Mouse (Mus musculus) left cerebral cortex, postnatal 10 days (tissue): ENCODE measurements around the gene Arhgap19. TPM values are rescaled to one million over a fixed set of nuclear protein-coding genes. Genes with fewer than 3 reads are reported as not detected.
"Not testable (repeated sequence)": the region's sequence is repeated elsewhere in the genome, so short reads cannot be mapped to it uniquely, and the experiment has no call there.

Experiments
- DNase-seq, 2 experiments: peaks; one replicate each; pipeline ENCODE4 v3.0.0; 2021 to 2022; ENCODE audit warnings: low spot score in 2 of 2, mixed read lengths in 1 of 2; ENCODE audit errors: extremely low spot score in 1 of 2
- intact Hi-C: fragments of 180-260 bp; cut with DNase I; formaldehyde crosslinking; loops from one replicate; pipeline ENCODE4 v1.15.1; 2025
- total RNA-seq, 2 experiments: library from RNA; stranded (reverse); gene quantifications; 2 replicates each; pipeline ENCODE4 v1.2.3; 2021

Arhgap19 gene
- total RNA-seq = 1 to 10 TPM; 3.2 to 3.6 TPM

DNA sequence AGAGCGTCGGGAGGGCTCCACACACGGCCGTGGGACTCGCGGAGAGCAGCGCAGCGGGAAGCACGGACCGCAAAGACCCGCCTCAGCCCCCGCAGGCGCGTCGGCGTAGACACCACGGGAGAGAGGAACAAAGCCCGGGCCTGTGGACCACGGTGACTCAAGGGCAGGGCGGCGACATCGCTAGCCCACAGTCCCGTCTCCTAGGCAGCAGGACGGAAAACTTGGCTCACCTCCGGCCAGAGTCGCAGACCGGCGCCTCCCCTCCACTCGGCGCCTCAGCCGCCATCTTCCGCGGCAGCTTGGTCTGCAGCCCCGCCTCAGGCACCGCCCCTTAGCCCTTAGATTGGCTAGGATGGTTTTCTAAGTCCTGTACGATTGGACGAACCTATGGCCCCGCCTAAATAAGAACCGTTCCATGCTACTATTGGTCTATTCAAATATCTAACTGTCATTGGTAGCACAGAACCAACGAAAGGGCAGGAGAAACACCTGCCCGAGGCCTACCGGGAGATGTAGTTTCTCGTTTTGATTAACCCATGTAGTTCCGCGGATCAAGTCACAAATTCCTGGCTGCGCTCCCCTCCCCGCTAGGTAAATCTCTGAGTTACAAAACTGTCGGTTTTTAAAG lies at the start of gene Arhgap19:
Arhgap19 (minus strand) TSS at position 306 of the 628 bp plus-strand sequence.
- intact Hi-C loops = no loop called here
- peak; percentile 94 to 95 for DNase-seq

DNA sequence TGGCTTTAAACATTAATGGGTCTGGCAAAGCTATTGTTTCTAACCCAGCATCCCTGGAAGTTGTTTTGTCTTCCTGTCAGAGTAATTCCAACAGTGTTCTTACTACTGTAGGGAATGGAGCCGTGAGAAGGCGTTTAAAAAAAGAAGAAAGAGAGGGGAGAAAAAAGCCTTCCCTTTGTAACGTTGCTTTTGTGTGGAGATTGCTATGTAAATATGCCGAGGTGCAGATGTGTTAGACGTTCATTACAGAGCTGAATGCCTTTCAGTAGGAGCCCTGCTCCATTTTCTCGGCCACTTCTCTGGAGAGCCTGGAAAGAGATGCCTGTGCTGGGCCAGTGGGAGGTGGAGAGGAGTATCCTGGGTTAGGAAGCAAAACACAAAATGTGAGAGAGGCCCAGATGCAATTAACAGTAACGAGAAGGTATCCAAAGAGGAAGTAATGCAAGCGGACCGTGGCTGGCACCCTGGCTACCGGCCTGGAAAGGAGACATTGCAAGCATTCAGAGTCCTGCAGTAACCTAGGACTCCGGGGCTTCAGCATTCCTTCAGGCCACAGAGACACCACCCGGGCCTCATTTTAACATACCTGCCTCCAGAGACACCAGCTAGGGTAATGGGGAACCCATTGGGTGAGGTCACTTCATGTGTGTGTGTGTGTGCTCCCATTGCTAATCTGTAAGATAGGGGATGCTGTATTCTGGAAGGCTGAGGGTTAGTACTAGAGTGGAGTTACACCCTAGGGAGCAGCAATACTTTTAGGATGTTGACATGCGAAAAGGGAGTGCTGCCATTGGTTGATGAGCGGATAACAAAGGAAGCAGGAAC lies 49.1 kb upstream of the Arhgap19 start:
- intact Hi-C loops = no loop called here
- no peak for DNase-seq

DNA sequence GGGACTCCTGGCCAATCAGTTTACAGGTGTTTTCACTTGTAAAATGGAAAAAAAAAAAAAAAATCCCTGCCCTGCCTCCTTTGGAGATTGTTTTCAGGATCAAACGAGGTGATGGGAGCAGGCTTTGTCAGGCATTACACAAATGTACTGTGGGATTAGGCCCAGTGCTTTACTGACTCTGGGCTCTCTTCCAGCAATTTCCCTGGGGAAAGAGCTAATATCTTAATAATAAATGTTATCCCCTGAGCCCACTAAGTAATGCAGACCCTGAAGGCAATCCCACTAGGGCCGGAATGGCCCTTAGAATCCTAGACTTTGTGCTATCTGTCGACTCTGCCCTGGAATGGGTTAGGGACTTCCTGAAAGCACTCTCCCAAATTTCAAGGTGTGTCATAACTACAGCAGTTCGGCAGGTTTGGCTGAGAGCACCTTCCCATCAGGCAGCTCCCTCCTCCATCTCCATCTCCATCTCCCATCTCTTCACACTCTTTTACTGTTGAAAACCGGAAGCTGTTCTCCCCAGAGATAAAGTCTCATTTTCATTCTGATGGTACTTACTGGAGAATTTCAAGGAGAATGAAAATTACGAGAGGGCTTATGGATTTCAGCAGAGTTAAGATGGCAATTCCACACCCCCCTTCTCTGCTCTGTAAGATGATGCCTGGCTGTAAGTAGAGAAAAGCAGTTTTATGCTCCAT lies 48.3 kb upstream of the Arhgap19 start:
- intact Hi-C loops = no loop called here
- no peak for DNase-seq

DNA sequence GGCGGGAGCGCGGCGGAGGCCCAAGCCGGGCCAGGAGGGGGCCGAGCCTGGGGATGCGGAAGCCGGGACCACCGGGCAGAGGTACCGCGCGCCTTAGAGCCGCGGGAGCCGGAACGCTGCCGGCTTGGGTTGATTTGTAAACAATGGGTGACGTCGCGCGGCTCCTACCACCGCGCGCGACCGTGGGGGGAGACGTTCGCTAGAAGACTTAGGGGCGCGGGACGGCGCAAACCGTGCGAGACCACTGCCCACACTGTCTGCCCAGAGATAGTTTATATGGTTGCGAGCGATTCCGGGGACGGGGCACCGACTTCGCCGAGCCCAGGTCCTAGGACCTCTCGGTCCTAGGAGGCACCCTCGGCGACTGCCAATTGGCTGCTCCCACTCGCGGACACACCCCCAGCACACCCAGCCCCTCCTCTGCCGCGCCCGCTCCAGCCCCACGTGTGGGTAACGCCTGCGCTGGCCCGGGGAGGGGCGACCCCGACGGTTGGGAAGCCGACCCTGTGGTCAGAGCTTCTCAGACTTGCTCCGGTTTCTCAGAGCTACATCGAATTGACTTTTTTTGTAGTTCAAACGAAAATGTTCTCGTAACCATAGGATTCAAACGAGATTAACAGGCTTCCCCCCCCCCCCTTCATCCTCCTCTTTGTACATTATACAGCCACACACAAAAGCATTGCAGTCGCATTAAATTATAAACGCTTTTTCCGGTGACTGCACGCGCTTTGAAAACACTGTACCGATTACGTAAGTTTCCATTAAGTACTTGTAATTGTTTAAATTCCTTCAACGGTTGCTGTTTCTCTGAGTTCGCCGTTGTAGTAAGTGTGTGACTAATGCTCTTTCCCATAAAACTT lies 46.4 kb upstream of the Arhgap19 start, which contains the start of gene Frat2:
Frat2 (minus strand) TSS at position 141 of the 860 bp plus-strand sequence.
- DNase-seq = peak; percentile 76 to 93
- intact Hi-C loops = no loop called here

DNA sequence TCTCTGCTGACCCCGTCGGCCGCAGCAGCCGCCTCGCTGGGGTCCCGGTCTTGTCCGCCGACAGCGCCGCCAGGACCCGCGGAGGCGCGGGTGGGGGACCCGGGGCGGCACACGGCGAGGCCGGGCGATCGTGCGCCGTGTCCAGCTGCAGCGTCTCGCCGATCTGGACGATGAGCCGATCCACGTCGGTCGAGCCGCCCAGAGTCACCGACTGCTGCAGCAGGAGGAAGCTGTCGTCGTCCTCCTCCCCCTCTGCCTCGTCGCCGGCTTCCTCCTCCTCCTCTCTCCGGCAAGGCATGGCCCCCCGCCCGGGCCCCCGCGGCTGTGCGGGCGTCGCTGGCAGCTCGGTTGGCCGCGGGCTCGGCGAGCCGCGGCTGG lies 45.8 kb upstream of the Arhgap19 start:
- DNase-seq = peak in 1 of 2 experiments; percentile 77
- intact Hi-C loops = not testable (repeated sequence)

DNA sequence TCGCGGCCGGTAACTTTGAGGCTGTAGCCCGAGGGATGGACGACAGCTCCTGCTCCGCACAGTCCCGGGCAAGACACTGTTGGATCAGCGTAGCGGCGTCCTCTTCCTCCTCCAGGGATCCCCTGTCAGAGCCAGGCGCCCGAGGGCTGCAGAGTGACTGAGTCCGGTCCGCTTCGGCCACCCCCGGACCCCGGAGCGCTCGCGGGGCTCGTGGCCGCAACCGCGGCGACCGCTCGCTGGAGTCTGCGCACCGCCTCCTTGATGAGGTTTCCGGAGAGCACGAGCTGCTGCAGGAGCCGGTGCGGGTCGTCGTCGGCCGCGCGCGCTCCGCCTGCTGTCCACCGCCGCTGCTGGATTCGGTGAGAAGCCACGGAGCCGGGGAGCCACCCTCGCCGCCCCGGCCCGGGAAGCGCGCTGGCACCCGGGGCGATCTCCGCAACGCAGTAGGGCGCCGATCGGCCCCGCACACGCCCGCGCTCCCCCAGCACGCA lies 45.3 kb upstream of the Arhgap19 start:
- peak in 1 of 2 experiments; percentile 69 for DNase-seq
- intact Hi-C loops = no loop called here

DNA sequence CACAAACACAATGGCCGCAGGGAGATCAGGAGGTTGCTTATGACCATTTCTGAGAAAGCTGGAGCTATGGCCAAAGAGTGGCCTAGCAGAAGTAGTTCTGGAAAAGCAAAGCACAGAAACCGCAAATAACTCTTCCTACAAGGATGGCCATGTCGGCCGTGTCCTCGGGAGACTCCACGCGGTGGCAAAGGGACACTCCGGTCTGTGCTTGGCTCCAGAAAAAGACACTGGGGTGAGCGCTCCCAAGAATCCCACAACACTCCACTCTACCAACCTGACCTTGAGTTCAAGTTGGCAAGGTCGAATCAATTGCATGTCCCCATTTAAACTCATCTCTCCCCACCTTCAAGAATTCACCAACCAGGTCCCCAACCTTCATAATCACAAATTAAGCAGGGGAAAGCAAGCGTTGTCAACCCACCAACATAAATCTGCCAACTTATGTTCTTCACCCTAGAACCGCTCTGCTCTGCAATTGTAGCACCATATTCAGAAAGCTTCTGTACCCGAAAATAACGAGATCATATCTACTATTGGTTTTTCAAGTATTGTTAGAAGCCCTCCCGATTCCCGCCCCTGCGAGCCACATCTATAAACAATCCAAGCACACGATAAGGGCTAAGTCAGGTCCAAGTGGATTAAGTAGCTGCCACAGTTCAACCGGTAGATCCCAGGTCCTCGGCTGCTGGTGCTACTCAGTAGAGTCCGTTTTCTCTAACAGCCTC lies 44.7 kb upstream of the Arhgap19 start:
- no peak for DNase-seq
- intact Hi-C loops = no loop called here

DNA sequence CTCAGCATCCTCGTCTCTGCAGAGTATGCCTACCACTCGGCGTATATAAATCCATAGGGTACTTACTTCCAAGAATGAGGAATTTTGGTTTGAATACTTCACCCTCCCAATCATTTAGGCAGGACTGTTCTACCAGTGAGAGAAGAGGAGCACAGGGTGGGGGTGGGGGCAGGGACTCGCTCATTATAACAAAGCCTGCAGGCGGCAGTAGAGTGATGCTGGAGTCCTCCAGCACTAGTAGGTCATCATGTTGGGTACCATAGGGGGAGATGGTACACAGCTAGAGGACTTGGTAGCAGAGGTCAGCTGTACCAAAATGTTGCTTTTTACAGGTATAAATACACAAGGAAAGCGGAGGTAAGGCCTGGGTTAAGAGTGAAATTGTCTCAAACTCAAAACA lies 42.5 kb upstream of the Arhgap19 start:
- no peak for DNase-seq
- intact Hi-C loops = no loop called here

DNA sequence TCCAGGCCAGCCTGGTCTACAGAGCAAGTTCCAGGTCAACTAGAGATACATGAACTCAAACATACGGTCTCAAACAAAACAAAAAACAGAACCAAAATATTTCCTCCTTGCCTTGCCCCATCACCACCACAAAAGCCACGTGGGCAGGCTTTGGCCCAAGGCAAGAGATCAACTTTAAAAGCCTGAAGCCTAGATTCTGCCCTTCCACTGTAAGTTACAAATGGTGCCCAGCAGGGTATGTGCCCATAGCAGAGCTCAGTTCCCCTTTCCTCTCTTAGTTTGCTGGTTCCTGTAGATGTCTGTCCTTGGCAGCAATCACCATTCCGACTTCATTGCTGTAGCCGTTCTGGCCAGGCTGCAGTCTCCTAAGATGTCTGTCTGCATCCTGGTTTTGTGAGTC lies 40.9 kb upstream of the Arhgap19 start:
- intact Hi-C loops = no loop called here
- no peak for DNase-seq

DNA sequence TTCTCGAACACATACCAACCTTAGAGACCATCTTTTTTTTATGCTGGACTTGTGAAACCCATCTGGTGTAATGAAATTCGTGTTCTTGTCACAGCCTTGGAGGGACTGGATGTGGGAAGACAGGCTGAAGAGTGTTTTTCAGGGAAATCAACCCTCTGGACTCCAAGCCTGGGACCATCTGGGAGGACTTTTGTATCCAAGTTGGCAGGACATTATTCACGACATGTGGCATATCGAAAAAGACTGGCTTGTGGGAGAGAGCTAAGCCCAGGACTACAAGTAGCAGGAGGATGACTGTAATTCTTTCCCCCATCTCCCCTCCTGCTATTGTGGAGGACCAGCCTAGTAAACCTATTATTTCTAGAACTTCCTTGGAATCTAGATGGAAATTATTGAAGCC lies 40.3 kb upstream of the Arhgap19 start:
- no peak for DNase-seq

DNA sequence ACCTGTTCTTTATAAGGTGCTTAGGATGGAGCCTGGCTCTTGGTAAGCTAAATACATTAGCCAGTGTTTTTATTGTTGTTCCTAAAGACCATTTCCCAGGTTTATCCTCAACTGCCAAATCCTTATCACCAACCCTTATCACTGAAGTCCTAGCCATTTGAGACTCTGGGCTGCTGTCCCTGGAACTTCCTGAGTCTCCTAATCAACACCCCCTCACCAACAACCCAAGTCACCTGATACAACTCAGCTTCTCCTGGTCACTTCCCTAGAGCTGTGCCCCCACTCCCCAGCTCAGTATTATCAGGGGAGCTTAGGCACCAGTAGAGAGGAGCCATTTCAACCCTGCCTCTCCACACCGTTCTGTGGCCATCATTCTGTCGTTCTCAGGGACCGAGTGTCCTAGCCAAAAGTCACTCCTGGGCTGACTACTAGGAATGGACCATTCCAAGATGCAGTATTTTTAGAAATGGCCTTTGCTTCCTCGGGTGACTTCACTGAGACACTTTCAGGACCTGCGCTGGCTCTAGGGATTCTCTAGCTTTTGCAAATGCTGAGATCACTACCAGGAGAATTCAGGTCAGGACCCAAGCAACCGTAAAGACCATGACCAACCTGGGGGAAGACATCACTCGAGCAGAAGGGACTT lies 39.4 kb upstream of the Arhgap19 start:
- intact Hi-C loops = no loop called here
- no peak for DNase-seq

More for the DNA sequence above, 40.3 kb upstream of the Arhgap19 start:
- intact Hi-C loops = no loop called here

DNA sequence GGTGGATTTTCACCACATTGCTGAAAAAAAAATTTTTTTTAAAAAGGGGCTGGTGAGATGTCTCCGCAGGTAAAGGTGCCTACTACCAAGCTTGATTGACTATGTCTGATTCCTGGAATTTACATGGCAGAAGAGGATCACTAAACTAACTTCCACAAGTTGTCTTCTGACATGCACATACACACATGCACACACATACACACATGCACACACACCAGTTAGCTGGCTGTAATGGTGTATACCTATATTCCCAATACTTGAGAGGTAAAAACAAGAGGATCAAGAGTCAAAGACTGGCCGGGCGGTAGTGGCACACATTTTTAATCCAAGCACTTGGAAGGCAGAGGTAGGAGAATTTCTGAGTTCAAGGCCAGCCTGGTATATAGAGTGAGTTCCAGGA lies 37.8 kb upstream of the Arhgap19 start:
- intact Hi-C loops = no loop called here

DNA sequence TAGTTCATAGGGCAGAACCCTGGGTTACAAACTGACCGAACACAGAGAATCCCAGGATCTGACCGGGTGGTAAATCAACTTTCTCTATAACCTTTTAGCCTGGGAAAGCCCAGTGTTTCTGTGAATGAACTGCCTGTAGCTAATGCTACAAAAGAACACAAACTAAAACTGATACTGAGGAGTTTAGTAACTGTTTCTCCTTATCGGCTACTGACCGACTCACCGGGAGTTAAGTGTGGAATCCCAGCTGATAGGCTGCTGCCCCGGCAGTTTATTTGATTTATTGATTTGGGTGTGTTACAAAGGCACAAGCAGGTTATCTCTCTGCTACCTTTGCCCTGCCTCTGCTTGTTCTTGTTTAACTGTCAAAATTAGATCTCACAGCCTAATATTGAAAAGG lies 37.0 kb upstream of the Arhgap19 start:
- no peak for DNase-seq
- intact Hi-C loops = no loop called here

More for the DNA sequence above, 37.8 kb upstream of the Arhgap19 start:
- no peak for DNase-seq

DNA sequence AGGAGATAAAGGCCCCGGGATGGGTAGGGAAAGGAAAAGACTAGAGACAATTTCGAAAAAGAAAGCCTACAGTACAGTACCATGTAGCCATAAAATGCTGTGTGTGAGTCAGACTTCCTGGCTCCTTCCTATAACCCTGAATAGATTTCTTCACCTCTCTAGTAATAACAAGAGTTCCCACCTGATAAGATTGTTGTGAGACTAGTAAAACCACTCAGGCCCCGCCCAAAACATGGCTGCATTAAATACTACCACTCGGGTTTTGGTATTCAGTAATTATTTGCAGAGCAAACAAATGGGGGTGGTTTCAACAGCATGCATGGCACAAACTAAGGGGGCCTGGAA lies 36.0 kb upstream of the Arhgap19 start:
- intact Hi-C loops = no loop called here
- no peak for DNase-seq

DNA sequence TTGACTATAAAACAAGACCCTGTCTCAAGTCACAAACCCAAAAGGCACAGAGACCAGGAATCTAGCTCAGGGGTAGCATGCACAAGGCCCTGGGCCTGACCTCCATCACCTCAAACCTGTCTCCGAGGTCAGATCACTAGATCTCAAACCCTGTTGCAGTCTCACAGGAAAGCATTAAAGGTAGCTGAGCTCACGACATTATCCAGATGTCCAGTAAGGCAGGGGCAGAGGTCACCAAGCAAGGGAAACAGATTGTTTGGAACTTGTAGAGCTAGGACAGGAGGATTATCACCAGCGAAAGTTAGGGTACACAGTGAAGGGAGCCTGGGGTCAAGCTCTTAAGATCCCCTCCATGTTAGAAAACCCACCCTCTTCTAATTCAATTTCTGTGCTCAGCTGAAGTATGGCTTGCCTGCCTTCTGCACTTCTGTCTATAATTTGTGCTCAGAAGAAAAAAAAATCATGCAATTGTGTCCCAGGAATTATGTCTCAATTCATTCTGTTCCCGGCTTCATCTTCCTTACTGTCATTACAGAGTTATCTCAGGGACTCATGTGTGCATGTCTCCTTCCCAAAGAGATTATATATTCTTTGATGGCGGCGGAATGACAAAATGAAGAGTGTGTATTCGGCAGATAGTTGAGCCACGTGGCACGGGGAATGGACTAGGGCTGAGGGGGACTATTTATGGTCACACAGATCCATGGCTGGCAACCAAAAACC lies 35.5 kb upstream of the Arhgap19 start:
- no peak for DNase-seq
- intact Hi-C loops = no loop called here

DNA sequence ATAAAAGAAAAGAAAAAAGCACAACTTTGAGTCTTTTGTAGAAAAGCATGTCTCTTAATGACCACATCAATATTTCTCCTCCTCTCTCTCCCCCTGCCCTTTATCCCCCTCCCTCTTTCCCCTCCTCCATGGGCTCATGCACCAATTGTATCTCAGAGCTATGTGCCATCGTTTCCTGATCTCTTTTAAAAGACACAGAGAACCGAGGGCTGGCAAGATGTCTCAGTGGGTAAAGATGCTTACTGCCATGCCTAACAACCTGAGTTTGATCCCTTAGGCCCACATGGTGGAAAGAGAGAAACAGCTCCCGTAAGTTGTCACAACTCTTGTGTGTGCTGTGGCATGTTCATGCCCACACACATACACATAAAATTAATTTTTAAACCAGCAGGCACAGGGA lies 34.9 kb upstream of the Arhgap19 start:
- intact Hi-C loops = no loop called here
- no peak for DNase-seq

DNA sequence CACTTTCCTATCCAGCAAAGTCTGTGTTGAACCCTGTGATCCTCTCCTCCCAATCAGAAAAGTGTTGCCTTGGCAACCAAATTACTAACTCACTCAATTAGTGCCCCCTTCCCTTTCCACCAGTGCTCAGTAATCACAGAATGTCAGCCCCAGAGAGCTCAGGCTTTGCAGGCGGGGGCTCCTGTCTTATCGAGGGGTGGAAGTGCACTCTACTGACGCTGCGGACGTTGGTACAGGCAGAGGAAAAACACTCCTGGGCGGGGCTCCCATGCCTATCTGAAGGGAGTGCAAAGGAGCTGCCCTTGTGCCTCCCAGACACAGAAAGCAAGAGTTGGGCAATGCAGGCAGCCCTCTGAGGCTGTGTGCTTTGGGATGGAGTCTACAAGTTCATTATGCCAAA lies 34.0 kb upstream of the Arhgap19 start:
- intact Hi-C loops = no loop called here
- DNase-seq = no peak
